Mouse (Mus musculus) intestine, postnatal 0 days (tissue): ENCODE results near the gene Gm10334. TPM values are rescaled to one million over a fixed set of nuclear protein-coding genes. Genes with fewer than 3 reads are reported as not detected.
"Not testable (repeated sequence)": the region's sequence is repeated elsewhere in the genome, so short reads cannot be mapped to it uniquely, and the experiment has no call there.

Experiments
- ATAC-seq: fragments of 200-750 bp; cut with Nextera tagmentation; 2 replicates; pipeline ENCODE4 v1.8.0; 2017; ENCODE audit warnings: mild to moderate bottlenecking, moderate TSS enrichment, moderate library complexity
- H3K27ac ChIP-seq: fragments of 300-500 bp; sonication (generic); 2 replicates; pipeline ENCODE4 v1.5.1; 2014; ENCODE audit warnings: mild to moderate bottlenecking, low read depth, low read length, moderate library complexity
- H3K27me3 ChIP-seq: fragments of 300-500 bp; sonication (generic); replicated peaks from 2 replicates; pipeline ENCODE4 v1.6.1; 2014; ENCODE audit warnings: low read length, mixed read lengths; ENCODE audit not compliant: control insufficient read depth, insufficient read depth
- H3K36me3 ChIP-seq: fragments of 300-500 bp; sonication (generic); 2 replicates; pipeline ENCODE4 v1.6.1; 2014; ENCODE audit warnings: mild to moderate bottlenecking, moderate library complexity; ENCODE audit not compliant: control insufficient read depth, insufficient read depth
- H3K4me1 ChIP-seq: fragments of 300-500 bp; sonication (generic); replicated peaks from 2 replicates; pipeline ENCODE4 v1.6.1; 2014; ENCODE audit warnings: antibody characterized with exemption, low read length, mixed read lengths; ENCODE audit not compliant: control insufficient read depth, insufficient read depth
- H3K4me2 ChIP-seq: fragments of 300-500 bp; sonication (generic); replicated peaks from 2 replicates; pipeline ENCODE4 v1.6.1; 2014; ENCODE audit warnings: low read depth, mild to moderate bottlenecking, moderate library complexity
- H3K4me3 ChIP-seq: fragments of 300-500 bp; sonication (generic); 2 replicates; pipeline ENCODE4 v1.5.1; 2014; ENCODE audit warnings: low read depth, low read length
- H3K9ac ChIP-seq: fragments of 300-500 bp; sonication (generic); 2 replicates; pipeline ENCODE4 v1.6.1; 2014; ENCODE audit warnings: mild to moderate bottlenecking, low read depth, low read length
- H3K9me3 ChIP-seq: fragments of 300-500 bp; sonication (generic); 2 replicates; pipeline ENCODE4 v1.6.1; 2016; ENCODE audit warnings: mixed run types; ENCODE audit not compliant: control insufficient read depth
- WGBS: fragments of 180-500 bp; shearing (Covaris S2); extraction: QIAGEN DNeasy Blood & Tissue Kit; methylation state at CpG from one replicate; pipeline ENCODE4 v1.1.7; 2014; 5-methylcytosine and 5-hydroxymethylcytosine counted together
- polyA plus RNA-seq: library from polyadenylated mRNA; unstranded; fragments of >200 nt; fragmentation: Nextera tagmentation; extraction: Ambion mirVana; gene quantifications from 2 replicates; pipeline ENCODE4 v1.2.1, GENCODE M21; 2015

Gm10334 gene
- polyA plus RNA-seq = 7.2 and 9.4 TPM in 2 replicates

- H3K4me2 ChIP-seq, H3K36me3 ChIP-seq, H3K9ac ChIP-seq, H3K27me3 ChIP-seq, ATAC-seq, H3K4me3 ChIP-seq, H3K4me1 ChIP-seq, H3K27ac ChIP-seq, H3K9me3 ChIP-seq: not testable (repeated sequence)
Measured at GRCm38 (mm10) chr6:41446045-41446444, at the start of gene Gm10334. Gene Gm10334, minus strand, starts transcription at chr6:41446145.

GRCm38 (mm10) chr6:41458632-41459031 lies 12.7 kb upstream of the Gm10334 start, which contains the start of gene Prss1:
Gene Prss1, plus strand, starts transcription at chr6:41458932.
- not testable (repeated sequence) for H3K27me3 ChIP-seq, H3K27ac ChIP-seq, H3K9ac ChIP-seq, H3K4me3 ChIP-seq, H3K36me3 ChIP-seq, H3K4me2 ChIP-seq, H3K4me1 ChIP-seq, H3K9me3 ChIP-seq, ATAC-seq

DNA sequence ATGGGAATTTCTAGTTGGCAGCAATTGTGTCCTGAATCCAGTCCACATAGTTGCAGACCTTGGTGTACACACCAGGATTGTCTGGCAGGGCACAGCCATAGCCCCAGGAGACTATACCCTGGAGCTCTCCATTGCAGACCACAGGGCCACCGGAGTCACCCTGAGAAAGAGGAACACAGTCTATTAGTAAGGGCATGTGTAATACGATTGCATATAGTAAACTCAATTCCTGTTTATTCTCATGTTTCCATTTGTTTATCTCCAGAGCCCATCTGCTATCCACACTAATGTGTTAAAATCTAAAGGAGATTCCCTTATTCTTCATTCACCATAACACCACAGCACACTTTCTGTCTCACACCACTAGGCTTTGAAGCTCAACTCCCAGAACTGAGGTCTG lies 3.7 kb downstream of the Gm10334 start:
- not testable (repeated sequence) for H3K4me3 ChIP-seq, H3K36me3 ChIP-seq, H3K27me3 ChIP-seq, H3K4me1 ChIP-seq, H3K9me3 ChIP-seq, H3K9ac ChIP-seq, H3K27ac ChIP-seq, H3K4me2 ChIP-seq, ATAC-seq
- WGBS = 79% methylated on average over 2 of the region's 2 CpGs

Other genes starting within 250 kb of the Gm10334 start
- gene Try4, start 143.9 kb downstream of the Gm10334 start, polyA plus RNA-seq = 10.2 and 18.9 TPM in 2 replicates
- 23.2 and 37.8 TPM in 2 replicates for gene Try5, start 129.3 kb downstream of the Gm10334 start, polyA plus RNA-seq
- 3.5 and 6.4 TPM in 2 replicates for gene Try10, start 92.0 kb downstream of the Gm10334 start, polyA plus RNA-seq
- 7.3 and 7.5 TPM in 2 replicates for gene Prss3, start 68.5 kb downstream of the Gm10334 start, polyA plus RNA-seq
- 12.4 and 16.9 TPM in 2 replicates for gene Gm5771, start 53.8 kb downstream of the Gm10334 start, polyA plus RNA-seq
- gene Prss1, start 12.8 kb upstream of the Gm10334 start, polyA plus RNA-seq = 13.5 and 13.7 TPM in 2 replicates
- gene Prss2, start 75.6 kb upstream of the Gm10334 start, polyA plus RNA-seq = 10.5 and 17.9 TPM in 2 replicates
- 2.7 and 2.8 TPM in 2 replicates for gene Ephb6, start 159.3 kb upstream of the Gm10334 start, polyA plus RNA-seq
- gene Trpv6, start 190.3 kb upstream of the Gm10334 start, polyA plus RNA-seq = 0.72 and 1.5 TPM in 2 replicates
- gene Trpv5, start 234.6 kb upstream of the Gm10334 start, polyA plus RNA-seq = 0.23 and 0.60 TPM in 2 replicates
- gene Llcfc1, start 238.3 kb upstream of the Gm10334 start, polyA plus RNA-seq = 3.5 and 5.4 TPM in 2 replicates